Mouse (Mus musculus) mature B cell (primary cell): ENCODE measurements around the gene Gale.
"Not testable (repeated sequence)": the region's sequence is repeated elsewhere in the genome, so short reads cannot be mapped to it uniquely, and the experiment has no call there.

Experiments used
- in situ Hi-C: fragments of 300-500 bp; cut with MboI; formaldehyde crosslinking; loops from 2 replicates; pipeline ENCODE4 v1.14.3; 2019

Gene Gale

DNA sequence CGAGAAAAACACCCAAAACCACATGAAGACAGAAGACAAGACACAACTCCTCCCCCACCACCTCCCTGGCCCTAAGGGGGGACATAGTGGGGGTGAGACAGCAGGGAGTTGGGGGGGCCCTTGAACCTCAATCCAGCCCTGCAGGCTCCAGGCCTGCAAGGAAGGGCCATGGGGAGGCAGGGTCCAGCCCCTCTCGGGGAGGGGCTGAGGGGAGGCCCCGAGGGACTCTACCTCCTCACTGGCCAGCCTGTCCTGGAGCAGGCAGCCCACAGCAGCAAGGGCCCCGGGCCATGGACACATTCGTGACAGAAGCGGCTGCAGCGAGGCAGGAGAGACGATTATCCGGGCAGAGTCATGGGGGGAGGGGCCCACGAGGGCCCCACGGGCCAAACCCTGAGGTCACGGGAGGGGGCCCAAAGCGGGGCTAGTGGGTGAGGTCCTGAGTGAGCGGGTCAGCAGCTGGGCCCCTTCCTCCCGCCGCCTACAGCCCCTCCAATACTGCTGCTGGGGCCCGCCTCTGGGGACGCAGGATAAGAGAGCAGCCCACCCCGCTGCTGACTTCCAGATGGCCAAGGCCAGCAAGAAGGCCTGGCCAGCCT is 4.8 kb downstream of the Gale start:
- in situ Hi-C loops: no loop called here

DNA sequence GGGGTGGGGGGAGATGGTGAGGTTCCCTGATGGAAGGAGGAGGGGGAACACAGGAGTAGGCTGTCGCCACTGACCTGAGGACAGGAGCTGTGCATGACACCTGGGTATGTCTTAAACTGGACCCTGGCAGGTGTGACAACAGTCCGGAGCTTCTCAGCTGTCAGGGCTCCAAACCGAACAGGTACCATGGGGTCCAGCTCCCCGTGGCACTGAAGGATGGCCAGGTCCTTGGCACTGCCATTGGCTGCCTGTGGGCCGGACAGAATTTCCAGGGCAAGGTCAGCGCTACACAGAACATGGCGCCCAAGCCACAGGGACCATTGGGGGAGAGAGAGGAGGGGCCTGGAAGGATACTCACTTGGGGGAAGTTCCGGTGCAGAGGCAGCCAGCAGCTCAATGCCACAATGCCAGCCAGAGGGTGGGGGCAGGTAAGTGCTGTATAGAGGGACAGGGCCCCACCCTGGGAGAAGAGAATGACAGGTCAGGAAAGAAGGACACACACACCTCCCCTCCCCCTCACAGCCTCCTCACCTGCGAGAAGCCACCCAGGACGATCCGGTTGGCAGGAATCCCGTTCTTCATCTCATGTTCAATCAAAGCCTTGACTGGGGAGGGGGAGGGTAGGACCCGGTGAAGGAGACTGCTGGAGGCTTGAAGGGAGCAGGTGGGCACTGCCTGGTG is 5.7 kb downstream of the Gale start:
- in situ Hi-C loops: no loop called here

DNA sequence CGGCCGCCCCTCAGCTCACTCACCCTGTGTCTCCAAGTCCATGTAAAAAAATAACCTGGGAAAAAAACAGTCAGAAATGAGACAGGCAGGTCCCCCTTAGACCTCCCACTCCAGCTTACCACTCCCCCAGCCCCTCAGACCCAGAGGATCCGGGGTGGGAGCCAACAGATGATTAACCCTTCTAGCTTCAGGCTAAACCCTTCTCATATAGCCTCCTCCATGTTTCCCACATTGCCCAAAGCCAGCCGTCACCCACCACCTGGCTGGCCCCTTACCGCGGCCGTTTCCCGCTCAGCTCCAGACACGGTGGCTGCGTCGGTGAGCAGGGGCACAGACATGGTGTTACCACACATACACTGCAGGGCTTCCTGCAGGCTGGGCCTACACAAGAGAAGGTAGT is 7.1 kb downstream of the Gale start:
- in situ Hi-C loops: no loop called here

DNA sequence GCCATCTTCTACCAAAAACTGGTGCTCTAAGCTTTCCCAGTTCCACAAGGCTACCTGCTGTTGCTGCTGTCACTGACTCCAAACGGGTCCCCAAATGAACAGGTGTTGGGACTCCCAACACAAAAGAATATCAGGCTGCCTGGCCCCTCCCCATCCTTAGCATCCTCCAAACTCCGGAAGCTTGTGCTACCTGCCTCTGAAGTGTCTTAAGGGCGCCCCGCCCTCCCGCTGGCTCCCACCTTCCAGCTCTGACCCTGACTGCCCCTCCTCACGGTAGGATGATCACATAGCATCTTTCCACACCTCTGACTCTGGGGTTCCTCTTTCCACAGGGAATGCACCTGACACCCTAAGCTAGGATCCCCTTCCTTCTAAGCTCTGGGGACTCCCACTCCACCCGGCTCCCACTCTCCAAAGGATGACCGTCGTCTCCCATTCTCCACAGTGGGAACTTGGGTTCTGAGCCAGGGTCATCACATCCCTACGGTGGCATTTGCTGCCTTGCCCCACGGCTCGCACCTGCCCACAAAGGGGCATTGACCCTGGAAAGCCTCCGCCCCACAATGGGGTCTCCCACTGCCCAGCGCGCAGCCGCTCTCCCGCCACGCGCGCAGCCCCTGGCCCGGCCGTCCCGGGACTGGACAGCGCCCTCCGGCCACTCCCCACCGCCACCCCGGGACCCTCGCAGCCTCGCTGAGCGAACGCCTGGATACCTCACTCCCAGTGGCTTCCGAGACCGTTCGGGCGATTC is 8.5 kb downstream of the Gale start:
- in situ Hi-C loops: no loop called here

DNA sequence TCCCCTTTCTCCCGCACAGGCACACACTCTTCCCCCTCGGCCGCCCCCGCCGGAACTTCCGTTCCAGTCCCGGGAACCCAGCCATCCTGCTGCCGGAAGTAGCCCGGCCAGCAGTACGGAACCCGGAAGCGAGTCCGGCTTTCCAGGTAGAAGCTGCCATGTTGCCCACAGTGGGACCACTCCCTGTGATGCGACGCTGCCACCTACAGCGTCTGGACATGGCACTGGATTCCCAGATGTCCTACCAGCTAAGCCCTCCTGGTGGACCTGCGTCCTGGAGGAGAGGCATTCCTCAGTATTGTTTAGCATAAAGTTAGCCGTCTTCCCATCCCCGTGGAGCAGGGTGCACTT is 9.0 kb downstream of the Gale start, which contains the start of gene Lypla2:
TSS of gene Lypla2 (minus strand) at position 71 of the 351 bp plus-strand sequence.
- in situ Hi-C loops: no loop called here

DNA sequence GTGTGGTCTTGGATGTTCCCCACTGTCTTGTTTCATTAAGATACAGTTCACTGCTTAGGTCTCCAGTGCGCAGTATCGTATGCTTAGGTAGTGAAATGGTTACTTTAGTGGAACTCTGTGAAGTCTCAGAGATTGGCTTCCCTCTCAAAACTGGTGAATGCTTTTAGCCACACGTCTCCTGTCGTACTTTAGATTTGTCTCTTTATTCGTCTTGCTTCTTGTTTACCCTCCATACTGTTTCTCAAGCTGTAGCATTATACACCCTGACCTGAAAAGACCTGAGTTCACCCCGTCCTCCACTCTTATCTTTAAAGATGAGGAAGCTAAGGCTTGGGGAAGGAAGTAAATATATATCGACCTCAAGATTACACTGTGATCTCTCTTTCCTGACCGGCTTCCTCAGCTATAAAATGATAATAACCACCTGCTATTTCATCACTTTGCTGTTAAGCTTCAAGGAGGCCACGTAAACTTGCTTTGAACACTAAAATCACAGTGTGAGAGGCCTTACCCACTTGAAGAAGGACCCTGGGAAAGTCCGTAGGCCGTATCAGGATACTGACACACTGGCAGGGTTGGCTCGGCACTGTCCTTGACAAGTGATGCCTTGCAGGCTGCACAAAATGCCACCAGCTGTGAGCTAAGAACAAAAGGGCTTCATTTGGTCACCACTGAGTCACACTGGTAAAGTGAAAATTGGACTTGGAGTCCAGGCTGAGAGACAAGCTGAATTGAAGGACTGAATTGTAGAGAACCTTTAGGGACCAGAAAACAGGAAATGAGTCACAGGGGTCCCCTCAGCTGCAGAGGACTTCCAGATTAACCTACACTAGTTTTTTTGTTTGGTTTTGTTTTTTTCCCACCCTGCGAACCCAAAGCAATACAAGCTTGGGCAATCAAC is 9.6 kb downstream of the Gale start:
- in situ Hi-C loops: no loop called here

DNA sequence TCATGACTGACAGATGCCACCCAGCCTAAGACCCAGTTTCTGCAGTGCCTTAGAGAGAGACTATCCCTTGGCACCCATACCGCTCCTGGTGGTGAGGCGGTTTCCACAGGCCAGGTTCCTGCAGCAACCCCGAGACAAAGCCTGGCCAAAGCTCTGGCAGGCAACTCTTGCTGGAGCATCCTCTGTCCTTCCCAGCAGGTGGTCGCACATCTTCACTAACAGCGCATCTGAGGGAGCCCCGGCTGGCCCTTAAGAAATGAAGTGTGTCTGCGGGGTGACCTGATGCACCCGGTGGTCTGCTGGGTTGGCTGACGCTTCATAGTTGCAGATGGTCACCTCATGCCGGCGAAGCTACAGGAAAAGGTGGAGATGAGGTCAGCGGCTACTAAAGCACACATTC is 12.6 kb downstream of the Gale start:
- in situ Hi-C loops: no loop called here

DNA sequence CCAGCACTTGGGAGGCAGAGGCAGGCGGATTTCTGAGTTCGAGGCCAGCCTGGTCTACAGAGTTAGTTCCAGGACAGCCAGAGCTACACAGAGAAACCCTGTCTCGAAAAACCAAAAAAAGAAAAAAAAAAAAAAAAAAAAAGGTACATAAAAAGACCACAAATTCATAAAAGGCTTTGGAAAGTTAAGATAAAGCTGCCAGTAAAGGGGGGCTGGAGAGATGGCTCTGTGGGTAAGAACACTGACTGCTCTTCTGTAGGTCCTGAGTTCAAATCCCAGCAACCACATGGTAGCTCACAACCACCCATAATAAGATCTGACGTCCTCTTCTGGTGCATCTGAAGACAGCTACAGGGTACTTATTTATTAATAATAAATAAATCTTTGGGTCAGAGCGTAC is 16.7 kb downstream of the Gale start:
- in situ Hi-C loops: not testable (repeated sequence)

DNA sequence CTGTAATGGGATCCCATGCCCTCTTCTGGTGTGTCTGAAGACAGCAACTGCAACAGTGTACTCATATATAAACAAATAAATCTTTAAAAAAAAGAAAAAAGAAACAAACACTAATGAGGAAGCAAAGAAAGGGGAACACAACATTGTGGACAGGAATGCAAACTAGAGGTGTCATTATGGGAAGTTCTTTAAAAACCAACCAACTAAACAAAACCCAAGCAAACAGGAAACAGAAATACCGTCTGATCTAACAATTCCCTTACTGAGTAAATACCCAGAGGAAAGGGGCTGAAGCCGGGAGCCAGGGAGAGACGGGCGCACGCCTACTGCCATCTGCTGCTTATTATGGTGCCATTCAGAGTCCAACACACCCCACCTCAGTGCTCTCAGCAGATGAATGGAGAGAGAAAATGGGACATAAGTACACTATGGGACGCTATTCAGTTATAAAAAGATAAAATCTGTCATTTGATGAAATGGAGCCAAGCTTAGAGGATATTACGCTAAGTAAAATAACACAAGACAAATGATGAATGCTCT is 18.1 kb downstream of the Gale start:
- in situ Hi-C loops: no loop called here

DNA sequence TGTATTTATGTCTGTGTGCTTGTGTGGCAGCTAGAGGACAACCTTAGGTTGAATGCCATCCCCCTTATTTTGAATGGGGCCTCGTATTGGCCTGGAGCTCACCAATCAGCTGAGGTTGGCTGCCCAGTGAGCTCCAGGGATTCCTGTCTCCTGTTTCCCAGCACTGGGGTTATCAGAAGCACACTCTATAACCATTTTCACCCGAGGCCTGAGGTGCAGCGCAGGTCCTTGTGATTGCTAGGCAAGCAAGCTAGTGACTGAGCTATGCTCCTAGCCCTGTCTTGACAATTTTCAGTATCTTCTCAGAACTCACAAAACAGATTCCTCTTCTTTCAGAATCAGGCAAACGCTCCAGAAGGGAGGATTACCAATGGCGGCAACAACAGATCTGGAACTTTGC is 21.0 kb downstream of the Gale start:
- in situ Hi-C loops: no loop called here

DNA sequence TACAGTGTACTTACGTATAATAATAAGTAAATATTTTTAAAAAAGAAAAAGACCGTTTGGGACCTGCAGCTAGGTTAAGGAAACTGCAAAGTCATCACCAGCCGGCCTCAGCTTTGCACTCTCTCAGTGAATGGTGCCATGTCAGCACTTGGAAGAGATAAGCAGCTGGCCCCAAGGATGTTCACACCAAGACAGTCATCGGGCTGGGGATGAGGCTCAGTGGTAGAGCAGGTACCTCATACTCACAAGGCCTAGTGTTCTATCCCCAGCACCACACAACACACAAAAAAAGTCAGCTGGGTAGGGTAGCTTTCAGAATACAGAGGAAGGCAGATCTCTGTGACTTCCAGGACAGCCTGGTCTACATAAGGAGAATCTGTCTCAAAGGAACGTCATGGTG is 21.7 kb downstream of the Gale start:
- in situ Hi-C loops: no loop called here

DNA sequence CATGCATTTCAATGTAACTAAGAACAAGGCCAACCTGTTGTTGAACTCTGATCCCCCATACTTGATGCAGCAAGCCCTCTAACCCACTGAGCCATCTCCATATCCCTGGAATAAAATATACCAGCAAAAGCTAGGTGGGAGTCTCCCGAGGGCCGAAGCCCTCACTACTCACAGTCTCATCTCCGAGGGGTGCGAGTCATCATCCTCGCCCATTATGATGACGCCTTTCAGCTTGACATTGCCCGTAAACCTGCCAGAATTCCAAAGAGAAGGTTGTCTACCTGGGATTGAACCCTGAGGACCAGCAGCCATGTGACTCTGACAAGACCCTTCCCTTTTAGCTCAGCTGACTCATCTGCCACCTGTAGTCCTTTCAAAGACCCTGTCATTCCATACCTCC is 22.2 kb downstream of the Gale start:
- in situ Hi-C loops: no loop called here

DNA sequence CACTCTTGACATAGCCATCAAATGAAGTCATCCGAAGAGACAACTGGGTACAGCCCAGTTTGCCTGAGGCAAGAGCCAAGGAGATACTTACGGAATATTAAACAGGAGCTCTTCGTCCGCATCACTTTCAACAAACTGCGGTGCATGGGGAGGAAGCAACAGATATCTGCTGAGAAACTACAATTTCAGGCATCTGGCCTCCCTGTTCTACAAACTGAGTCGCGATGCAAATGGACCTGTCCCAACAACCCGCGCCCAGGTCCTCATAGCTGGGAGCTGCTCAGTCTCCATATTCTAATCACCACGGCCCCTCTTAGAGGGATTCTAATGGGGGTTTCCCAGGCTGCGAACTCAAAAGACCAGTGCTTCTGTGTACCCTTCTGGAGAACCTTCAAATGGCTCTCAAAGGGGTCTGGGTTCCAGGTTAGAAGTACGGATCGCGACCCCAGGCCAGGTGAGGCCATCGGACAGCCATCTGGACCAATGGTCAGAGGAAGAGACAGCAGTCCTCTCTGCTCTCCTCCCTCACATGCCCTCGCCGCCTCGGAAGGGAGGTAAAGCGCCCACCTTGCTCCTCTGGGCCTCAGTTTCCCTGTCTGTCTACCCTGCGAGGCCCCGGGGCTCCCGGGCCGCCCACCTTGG is 22.9 kb downstream of the Gale start:
- in situ Hi-C loops: no loop called here

DNA sequence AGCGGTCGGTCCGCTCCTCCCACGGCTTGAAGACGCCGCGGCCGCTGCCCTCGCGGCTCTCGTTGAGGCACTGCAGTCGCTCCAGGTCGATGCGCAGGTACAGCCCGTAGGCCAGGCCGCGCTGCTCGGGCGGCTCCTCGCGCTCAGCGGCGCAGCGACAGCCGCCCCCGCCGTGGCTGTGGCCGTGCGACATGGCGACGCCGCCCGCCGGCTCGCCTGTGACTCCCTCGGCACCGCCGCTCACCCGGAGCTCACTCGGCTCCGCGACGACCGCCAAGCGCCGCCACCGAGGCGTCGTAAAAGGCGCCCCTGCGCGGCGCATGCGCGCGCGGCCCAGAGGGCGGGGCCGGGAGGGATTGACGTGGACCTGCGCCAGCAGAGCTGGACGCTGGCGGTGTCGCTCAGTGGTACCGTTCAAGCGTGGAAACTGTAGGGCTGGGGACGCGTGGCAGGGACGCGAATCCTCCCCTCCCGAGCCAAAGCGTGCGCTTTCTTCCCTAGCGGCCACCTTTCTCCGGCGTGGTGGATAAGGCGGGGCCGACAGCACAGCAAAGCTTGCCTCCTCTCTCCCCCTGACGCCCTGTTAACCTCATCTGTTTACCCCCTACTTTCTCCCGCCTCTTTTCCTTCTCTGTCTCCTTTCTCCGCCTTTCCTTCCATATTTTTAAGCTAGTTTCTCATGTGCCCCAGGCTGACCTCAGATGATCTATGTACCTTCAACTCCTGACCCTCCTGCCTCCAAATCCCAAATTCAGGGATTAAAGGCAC is 23.6 kb downstream of the Gale start, which contains the start of gene Pithd1:
TSS of gene Pithd1 (minus strand) at position 322 of the 768 bp plus-strand sequence.
- in situ Hi-C loops: no loop called here

DNA sequence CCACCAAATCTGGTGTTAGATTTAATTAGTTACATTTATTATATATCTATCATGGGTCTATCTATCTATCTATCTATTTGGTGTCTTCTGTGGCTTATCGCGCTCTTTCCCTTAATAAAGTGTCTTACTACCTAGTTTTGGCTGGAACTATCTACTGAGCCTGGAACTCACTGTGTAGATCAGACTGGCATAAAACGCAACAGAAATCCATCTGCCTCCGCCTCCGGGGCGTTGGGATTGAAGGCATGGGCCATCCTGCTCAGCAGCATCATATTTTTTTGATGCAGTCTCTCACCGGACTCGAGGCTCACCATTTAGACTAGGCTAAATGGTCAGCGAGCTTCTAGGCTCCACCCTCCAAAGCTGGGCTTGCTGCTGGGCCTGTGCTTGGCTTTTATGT is 24.2 kb downstream of the Gale start:
- in situ Hi-C loops: no loop called here

DNA sequence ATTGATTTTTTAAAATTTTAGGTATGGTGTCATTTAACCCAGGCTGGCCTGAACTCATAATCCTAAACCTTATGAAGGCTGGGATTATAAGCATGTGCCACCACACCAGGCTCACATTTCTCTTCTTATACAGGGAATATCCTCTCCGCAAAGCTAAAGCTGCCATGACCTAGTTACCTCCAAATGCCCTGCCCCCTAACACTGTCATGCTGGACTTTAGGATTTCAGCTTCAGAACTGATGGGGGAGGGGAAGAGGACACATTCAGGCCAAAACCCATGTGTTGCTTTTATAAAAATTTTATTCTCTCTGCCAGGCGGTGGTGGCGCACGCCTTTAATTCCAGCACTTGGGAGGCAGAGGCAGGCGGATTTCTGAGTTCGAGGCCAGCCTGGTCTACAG is 30.4 kb downstream of the Gale start:
- in situ Hi-C loops: no loop called here

DNA sequence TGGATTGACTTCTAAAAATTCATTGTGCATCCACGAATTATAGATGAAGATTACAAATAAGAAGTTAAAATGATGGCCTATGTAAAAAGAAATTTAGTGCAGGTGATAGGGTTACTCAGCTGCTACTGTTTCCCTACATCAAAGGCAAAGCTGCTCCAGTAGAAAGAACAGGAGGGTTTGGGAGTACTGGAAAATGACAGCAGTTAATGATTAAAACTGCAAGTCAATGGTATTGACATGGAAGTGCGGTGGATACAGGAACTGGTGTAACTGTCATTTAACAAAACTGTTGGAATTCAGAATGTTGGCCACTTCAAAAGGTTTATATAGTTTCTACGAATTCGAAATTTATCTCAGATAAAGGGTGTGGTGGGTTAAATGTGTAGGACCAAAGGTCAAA is 31.6 kb downstream of the Gale start:
- in situ Hi-C loops: no loop called here

DNA sequence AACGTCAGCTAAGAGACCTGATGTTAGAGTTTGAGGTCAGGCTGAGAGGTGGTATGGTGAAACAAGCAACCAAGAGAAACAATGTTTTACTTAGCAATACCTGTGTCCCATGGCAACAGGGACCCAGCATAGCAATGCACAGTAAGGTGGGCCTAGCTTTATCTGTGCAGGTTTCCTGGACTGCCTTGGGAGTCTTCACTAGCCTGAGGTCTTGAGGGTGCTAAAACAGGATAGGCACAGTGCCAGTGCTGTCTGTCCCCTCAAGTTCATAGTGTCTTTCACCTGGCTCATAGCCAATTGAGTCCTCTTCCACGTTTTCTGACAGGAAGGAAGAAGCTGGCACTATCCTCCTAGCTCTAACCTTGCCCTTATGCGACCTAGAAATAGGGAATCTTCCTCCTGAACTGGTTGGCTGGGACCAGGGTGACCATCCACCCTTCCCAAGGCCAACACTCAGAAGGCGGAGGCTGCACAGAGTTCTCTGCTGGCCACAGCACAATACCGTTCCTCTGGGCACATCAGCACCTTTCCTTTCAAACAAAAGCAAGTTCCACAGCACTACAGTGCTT is 40.7 kb downstream of the Gale start:
- in situ Hi-C loops: no loop called here

DNA sequence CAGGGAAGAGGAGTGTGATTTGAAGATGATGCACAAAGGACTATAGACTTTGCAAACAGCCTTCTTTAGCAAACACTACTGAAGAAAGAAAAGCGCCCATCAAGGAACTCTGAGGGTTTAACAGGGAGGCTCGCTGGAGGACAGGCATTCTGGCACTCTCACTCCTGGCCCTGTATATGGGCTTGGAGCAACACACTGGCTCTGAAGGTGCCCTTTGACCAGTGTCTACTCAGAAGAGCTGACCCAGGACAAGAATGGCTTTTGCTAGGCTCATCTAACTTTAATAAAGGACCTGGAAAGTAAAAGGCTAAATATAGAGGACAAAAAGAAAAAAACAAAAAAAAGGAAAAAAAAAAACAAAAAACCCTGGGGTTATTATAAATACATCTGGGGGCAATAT is 41.4 kb downstream of the Gale start:
- in situ Hi-C loops: no loop called here

DNA sequence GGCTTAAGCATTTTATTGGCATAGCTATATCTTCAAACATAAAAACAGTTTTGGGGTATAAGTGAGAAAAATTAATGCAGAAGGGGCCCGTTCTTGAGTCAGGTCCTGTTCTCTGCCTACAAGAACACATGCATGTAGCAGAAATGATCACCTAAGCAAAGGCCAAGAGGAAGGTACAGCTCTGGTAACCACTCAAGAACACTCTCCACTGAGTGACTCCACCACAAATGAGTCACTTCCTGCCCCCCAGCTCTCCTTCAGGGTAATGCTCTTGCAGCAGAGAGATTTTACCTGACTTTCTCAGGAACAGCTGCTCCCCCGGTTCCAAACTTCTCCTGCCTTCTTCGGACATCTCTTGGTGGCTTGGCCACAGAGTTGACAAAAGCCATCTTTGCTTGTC is 43.3 kb downstream of the Gale start:
- in situ Hi-C loops: no loop called here
